Mouse (Mus musculus) erythroblast, embryonic 14.5 days (primary cell): ENCODE results near the gene Defb36. TPM values are rescaled to one million over a fixed set of nuclear protein-coding genes. Genes with fewer than 3 reads are reported as not detected.

Source experiments
- H3K27me3 ChIP-seq: 2 replicates; pipeline ENCODE4 v1.6.1; 2012; ENCODE audit warnings: inconsistent platforms; ENCODE audit not compliant: control insufficient read depth
- H3K36me3 ChIP-seq: 2 replicates; pipeline ENCODE4 v1.6.1; 2012; ENCODE audit warnings: mild to moderate bottlenecking, inconsistent platforms; ENCODE audit not compliant: control insufficient read depth
- H3K4me1 ChIP-seq: 2 replicates; pipeline ENCODE4 v1.6.1; 2012; ENCODE audit warnings: inconsistent platforms; ENCODE audit not compliant: control insufficient read depth
- H3K4me3 ChIP-seq: replicated peaks from 2 replicates; pipeline ENCODE3; 2012; ENCODE audit warnings: moderate library complexity, mild to moderate bottlenecking, inconsistent platforms
- H3K9me3 ChIP-seq: 2 replicates; pipeline ENCODE4 v1.6.1; 2012; ENCODE audit warnings: low read length, inconsistent platforms, mixed read lengths; ENCODE audit not compliant: control insufficient read depth
- GATA1 ChIP-seq: IDR thresholded peaks from 2 replicates; pipeline ENCODE4 v1.6.1; 2012; ENCODE audit warnings: low read length, inconsistent platforms, mixed read lengths
- TAL1 ChIP-seq: IDR thresholded peaks from 3 replicates; pipeline ENCODE4 v1.6.1; 2012; ENCODE audit warnings: low read length, inconsistent platforms, mixed read lengths
- polyA plus RNA-seq: library from polyadenylated mRNA; stranded (reverse); fragments of >175 nt; gene quantifications from 2 replicates; pipeline ENCODE4 v1.2.3, GENCODE M21; 2012

The Defb36 gene
- polyA plus RNA-seq, 1 experiment: not detected

GRCm38 (mm10) chr2:152629239-152629638, 25.1 kb downstream of the Defb36 start:
- Histone ChIP-seq H3K27me3 (peaks cover 50% of the 10 kb centered on the region), H3K4me1 (peaks cover 2% of the 10 kb centered on the region; the same call in 1 of the 2 replicates), H3K9me3 (no peaks in the 10 kb centered on the region), H3K4me3 (no peak overlapping the region), H3K36me3 (no peaks in the 10 kb centered on the region)
- TF ChIP-seq GATA1 (no peak), TAL1 (no peak)

- H3K27me3 ChIP-seq: peaks cover 49% of the 10 kb centered on the region
Observed at GRCm38 (mm10) chr2:152629904-152630303, 25.8 kb downstream of the Defb36 start.

DNA sequence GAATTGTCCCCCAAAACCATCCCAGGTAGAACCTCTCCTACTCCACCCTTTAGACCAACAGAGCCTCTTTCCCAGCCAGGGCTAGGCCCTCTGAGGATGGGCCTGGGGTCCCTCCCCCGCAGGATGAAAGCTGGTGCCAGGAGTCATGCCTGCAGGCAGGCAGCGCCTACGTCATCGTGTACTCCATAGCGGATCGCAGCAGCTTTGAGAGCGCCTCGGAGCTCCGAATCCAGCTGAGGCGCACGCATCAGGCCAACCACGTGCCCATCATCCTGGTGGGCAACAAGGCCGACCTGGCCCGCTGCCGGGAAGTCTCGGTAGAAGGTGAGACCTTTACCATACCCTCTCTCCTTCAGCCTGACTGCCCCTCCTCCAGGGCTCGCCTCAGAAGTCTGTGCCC, 29.2 kb downstream of the Defb36 start:
- peaks cover 17% of the 10 kb centered on the region for H3K27me3 ChIP-seq

More at GRCm38 (mm10) chr2:152629904-152630303, 25.8 kb downstream of the Defb36 start:
- Histone ChIP-seq H3K9me3 (no peaks in the 10 kb centered on the region), H3K4me3 (no peak overlapping the region), H3K4me1 (peaks cover 2% of the 10 kb centered on the region; the same call in 1 of the 2 replicates), H3K36me3 (no peaks in the 10 kb centered on the region)
- TF ChIP-seq GATA1 (no peak), TAL1 (no peak)

DNA sequence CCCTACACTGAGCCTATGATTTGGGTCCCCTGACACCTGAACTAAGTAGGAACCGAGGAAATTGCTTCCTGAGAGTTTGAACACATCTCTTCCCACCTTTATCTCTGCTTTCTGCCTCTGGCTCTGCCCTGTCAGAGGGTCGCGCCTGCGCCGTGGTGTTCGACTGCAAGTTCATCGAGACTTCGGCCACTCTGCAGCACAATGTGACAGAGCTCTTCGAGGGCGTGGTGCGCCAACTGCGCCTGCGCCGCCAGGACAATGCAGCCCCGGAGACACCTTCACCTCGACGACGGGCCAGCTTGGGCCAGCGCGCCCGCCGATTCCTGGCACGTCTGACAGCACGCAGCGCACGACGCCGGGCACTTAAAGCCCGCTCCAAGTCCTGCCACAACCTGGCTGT, 30.2 kb downstream of the Defb36 start:
- Histone ChIP-seq H3K9me3 (no peaks in the 10 kb centered on the region), H3K4me3 (no peak overlapping the region), H3K27me3 (peaks cover 8% of the 10 kb centered on the region), H3K36me3 (no peaks in the 10 kb centered on the region), H3K4me1 (no peaks in the 10 kb centered on the region)
- TF ChIP-seq TAL1: no peak
- TF ChIP-seq GATA1: no peak

More for the DNA sequence above, 29.2 kb downstream of the Defb36 start:
- Histone ChIP-seq H3K36me3 (no peaks in the 10 kb centered on the region), H3K4me1 (no peaks in the 10 kb centered on the region), H3K4me3 (no peak overlapping the region), H3K9me3 (no peaks in the 10 kb centered on the region)
- TF ChIP-seq GATA1 (no peak), TAL1 (no peak)

DNA sequence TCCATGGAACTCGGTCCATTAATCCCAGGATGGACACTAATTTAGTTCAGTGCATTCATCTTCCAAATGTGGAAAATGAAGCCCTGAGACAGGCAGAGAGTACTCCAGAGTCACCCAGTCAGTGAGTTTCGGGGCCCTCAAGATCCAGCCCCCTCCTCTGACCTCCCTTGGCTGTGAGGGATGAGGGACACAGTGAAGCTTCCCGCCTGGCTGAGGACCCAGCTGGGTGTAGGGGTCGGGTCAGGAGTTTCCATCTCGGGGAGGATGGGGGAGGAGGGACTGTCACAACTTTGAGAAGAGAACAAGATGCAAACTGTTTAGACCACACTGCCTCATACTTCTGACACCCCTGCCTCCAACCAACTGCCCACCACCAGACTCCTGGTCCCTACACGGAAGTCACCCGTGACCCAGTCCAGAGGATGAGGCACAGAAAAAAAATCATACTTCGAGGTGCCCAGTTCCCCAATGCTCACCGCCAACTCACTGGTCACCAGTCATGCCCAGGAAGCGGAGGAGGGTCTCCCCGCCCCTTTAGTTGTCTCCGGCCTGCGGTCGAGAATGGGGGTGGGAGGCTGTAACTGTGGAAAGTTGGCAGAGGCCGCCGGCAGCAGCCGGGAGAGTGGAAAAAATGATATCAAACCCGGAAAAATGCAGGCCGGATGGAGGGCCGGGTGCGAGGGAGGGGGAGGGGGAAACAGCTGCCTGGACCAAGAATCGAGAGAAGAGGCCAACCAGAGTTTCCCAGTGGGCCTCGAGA, 32.3 kb downstream of the Defb36 start:
- no peaks in the 10 kb centered on the region for H3K36me3 ChIP-seq
- peaks cover 8% of the 10 kb centered on the region for H3K27me3 ChIP-seq
- H3K4me1 ChIP-seq: no peaks in the 10 kb centered on the region
- no peak overlapping the region for H3K4me3 ChIP-seq
- no peak for TF ChIP-seq GATA1
- no peak for TF ChIP-seq TAL1
- no peaks in the 10 kb centered on the region for H3K9me3 ChIP-seq

DNA sequence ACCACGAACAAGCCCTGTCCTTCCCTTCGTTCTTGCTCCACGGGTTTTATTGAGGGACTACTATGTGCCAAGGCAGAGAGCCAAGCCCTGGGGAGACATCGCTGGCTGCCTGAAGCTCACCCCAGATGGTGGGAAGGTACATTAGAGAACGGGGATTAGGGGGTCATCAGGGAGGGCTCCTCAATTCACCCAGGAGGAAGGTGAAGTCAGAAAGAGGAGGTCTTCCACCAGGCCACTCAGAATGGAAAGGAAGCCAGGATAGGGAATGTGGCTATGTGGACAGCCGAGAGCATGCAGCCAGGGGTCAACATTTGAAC, 32.8 kb downstream of the Defb36 start:
- H3K4me3 ChIP-seq: no peak overlapping the region
- no peaks in the 10 kb centered on the region for H3K9me3 ChIP-seq
- TF ChIP-seq TAL1 (no peak), GATA1 (no peak)
- H3K36me3 ChIP-seq: no peaks in the 10 kb centered on the region
- H3K27me3 ChIP-seq: peaks cover 8% of the 10 kb centered on the region
- H3K4me1 ChIP-seq: no peaks in the 10 kb centered on the region

- Histone ChIP-seq H3K4me3 (no peak overlapping the region), H3K4me1 (no peaks in the 10 kb centered on the region), H3K9me3 (no peaks in the 10 kb centered on the region), H3K27me3 (peaks cover 8% of the 10 kb centered on the region), H3K36me3 (no peaks in the 10 kb centered on the region)
- TF ChIP-seq GATA1 (no peak), TAL1 (no peak)
Observed at GRCm38 (mm10) chr2:152637381-152637780, 33.3 kb downstream of the Defb36 start.

DNA sequence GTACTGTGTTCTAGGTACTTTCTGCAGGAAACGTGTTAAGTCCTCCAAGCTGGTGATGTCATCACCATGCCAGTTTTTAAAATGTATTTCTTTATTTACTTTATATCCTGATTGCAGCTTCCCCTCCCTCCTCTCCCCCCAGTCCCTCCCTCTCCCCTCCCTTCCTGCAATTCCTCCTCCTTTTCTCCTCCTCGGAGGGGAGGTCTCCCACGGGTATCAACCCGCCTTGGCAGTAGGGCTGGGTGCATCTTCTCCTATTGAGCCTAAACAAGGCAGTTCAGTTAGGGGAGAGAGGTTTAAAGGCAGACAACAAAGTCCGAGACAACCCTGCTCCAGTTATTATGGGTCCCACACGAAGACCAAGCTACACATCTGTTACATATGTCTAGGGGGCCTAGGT, 34.7 kb downstream of the Defb36 start:
- TF ChIP-seq TAL1 (no peak), GATA1 (no peak)
- Histone ChIP-seq H3K9me3 (peaks cover 2% of the 10 kb centered on the region; the same call in 1 of the 2 replicates), H3K36me3 (no peaks in the 10 kb centered on the region), H3K4me1 (no peaks in the 10 kb centered on the region), H3K27me3 (peaks cover 3% of the 10 kb centered on the region), H3K4me3 (no peak overlapping the region)

- Histone ChIP-seq H3K27me3 (peaks cover under 1% of the 10 kb centered on the region), H3K9me3 (peaks cover 2% of the 10 kb centered on the region; the same call in 1 of the 2 replicates), H3K36me3 (no peaks in the 10 kb centered on the region), H3K4me3 (no peak overlapping the region), H3K4me1 (no peaks in the 10 kb centered on the region)
- TF ChIP-seq GATA1 (no peak), TAL1 (no peak)
Observed at GRCm38 (mm10) chr2:152639406-152640113, 35.4 kb downstream of the Defb36 start.
